Mouse (Mus musculus) hindbrain, embryonic 13.5 days (tissue): ENCODE measurements around the gene Gm11549. TPM values are rescaled to one million over a fixed set of nuclear protein-coding genes. Genes with fewer than 3 reads are reported as not detected.
A peak's percentile ranks its signal among the peaks of the same experiment; 100 is the strongest.

ENCODE experiments used
- ATAC-seq: fragments of 200-750 bp; cut with Nextera tagmentation; 2 replicates; pipeline ENCODE4 v1.8.0; 2017; ENCODE audit warnings: moderate TSS enrichment; ENCODE audit not compliant: low FRiP score
- H3K27ac ChIP-seq: fragments of 300-500 bp; sonication (generic); 2 replicates; pipeline ENCODE4 v1.5.1; 2015; ENCODE audit warnings: inconsistent platforms, mild to moderate bottlenecking, moderate library complexity
- H3K27me3 ChIP-seq: fragments of 300-500 bp; sonication (generic); 2 replicates; pipeline ENCODE4 v1.6.1; 2015; ENCODE audit warnings: mild to moderate bottlenecking, inconsistent platforms
- H3K36me3 ChIP-seq: fragments of 300-500 bp; sonication (generic); 2 replicates; pipeline ENCODE4 v1.6.1; 2015; ENCODE audit warnings: mild to moderate bottlenecking, inconsistent platforms
- H3K4me1 ChIP-seq: fragments of 300-500 bp; sonication (generic); replicated peaks from 2 replicates; pipeline ENCODE4 v1.6.1; 2015; ENCODE audit warnings: inconsistent platforms
- H3K4me2 ChIP-seq: fragments of 300-500 bp; sonication (generic); 2 replicates; pipeline ENCODE4 v1.6.1; 2015; ENCODE audit warnings: inconsistent platforms, mild to moderate bottlenecking, moderate library complexity
- H3K4me3 ChIP-seq: fragments of 300-500 bp; sonication (generic); 2 replicates; pipeline ENCODE4 v1.5.1; 2015; ENCODE audit warnings: mild to moderate bottlenecking, inconsistent platforms
- H3K9ac ChIP-seq: fragments of 300-500 bp; sonication (generic); 2 replicates; pipeline ENCODE4 v1.6.1; 2015; ENCODE audit warnings: mild to moderate bottlenecking, inconsistent platforms
- H3K9me3 ChIP-seq: fragments of 300-500 bp; sonication (generic); 2 replicates; pipeline ENCODE4 v1.6.1; 2016; ENCODE audit warnings: inconsistent platforms
- WGBS: fragments of 180-500 bp; shearing (Covaris S2); methylation state at CpG from one replicate; pipeline ENCODE4 v1.1.7; 2015; 5-methylcytosine and 5-hydroxymethylcytosine counted together
- polyA plus RNA-seq: library from polyadenylated mRNA; unstranded; fragments of >200 nt; fragmentation: Nextera tagmentation; extraction: Ambion mirVana; gene quantifications from 2 replicates; pipeline ENCODE4 v1.2.1, GENCODE M21; 2015

The Gm11549 gene
- polyA plus RNA-seq, 1 experiment from 2014 or later: 0.53 TPM

- ATAC-seq: no peak
- Histone ChIP-seq H3K36me3 (no peaks in the 10 kb centered on the region), H3K27me3 (no peaks in the 10 kb centered on the region), H3K4me3 (no peak overlapping the region), H3K4me2 (no peak overlapping the region), H3K27ac (no peak overlapping the region), H3K9ac (no peak overlapping the region), H3K4me1 (peaks cover 9% of the 10 kb centered on the region; the same call in 1 of the 2 replicates), H3K9me3 (no peaks in the 10 kb centered on the region)
- 91% methylated on average over 5 of the region's 5 CpGs for WGBS
These were observed 30.1 kb downstream of the Gm11549 start for GRCm38 (mm10) chr3:36491535-36491934.

- no peak overlapping the region for H3K9ac ChIP-seq
- H3K36me3 ChIP-seq: no peaks in the 10 kb centered on the region
- H3K4me3 ChIP-seq: no peak overlapping the region
- 100% methylated on average over 1 of the region's 1 CpGs for WGBS
- no peak overlapping the region for H3K27ac ChIP-seq
- H3K27me3 ChIP-seq: no peaks in the 10 kb centered on the region
- H3K4me1 ChIP-seq: peaks cover 8% of the 10 kb centered on the region; the same call in 1 of the 2 replicates
- no peak for ATAC-seq
- H3K9me3 ChIP-seq: no peaks in the 10 kb centered on the region
- no peak overlapping the region for H3K4me2 ChIP-seq
These were observed 32.1 kb downstream of the Gm11549 start for GRCm38 (mm10) chr3:36489590-36489910.

- no peak overlapping the region for H3K9ac ChIP-seq
- no peak overlapping the region for H3K4me2 ChIP-seq
- peaks cover 7% of the 10 kb centered on the region; the same call in 1 of the 2 replicates for H3K4me1 ChIP-seq
- no peaks in the 10 kb centered on the region for H3K27me3 ChIP-seq
- H3K9me3 ChIP-seq: no peaks in the 10 kb centered on the region
- H3K27ac ChIP-seq: no peak overlapping the region
- ATAC-seq: no peak
- no peak overlapping the region for H3K4me3 ChIP-seq
- 91% methylated on average over 6 of the region's 6 CpGs for WGBS
- no peaks in the 10 kb centered on the region for H3K36me3 ChIP-seq
These were observed 32.6 kb downstream of the Gm11549 start for GRCm38 (mm10) chr3:36488899-36489589.

- no peaks in the 10 kb centered on the region for H3K27me3 ChIP-seq
- H3K27ac ChIP-seq: no peak overlapping the region
- no peaks in the 10 kb centered on the region for H3K36me3 ChIP-seq
- H3K4me1 ChIP-seq: peaks cover under 1% of the 10 kb centered on the region; the same call in 1 of the 2 replicates
- no peaks in the 10 kb centered on the region for H3K9me3 ChIP-seq
- no peak overlapping the region for H3K4me2 ChIP-seq
- no peak overlapping the region for H3K9ac ChIP-seq
- 61% methylated on average over 1 of the region's 1 CpGs for WGBS
- ATAC-seq: no peak
- H3K4me3 ChIP-seq: no peak overlapping the region
These were observed 33.2 kb downstream of the Gm11549 start for GRCm38 (mm10) chr3:36488367-36488766.

GRCm38 (mm10) chr3:36486881-36487280 lies 34.7 kb downstream of the Gm11549 start:
- H3K9me3 ChIP-seq: no peaks in the 10 kb centered on the region
- H3K27me3 ChIP-seq: no peaks in the 10 kb centered on the region
- no peak overlapping the region for H3K27ac ChIP-seq
- H3K4me1 ChIP-seq: peaks cover 5% of the 10 kb centered on the region
- no peak overlapping the region for H3K4me2 ChIP-seq
- no peak for ATAC-seq
- 92% methylated on average over 6 of the region's 6 CpGs for WGBS
- no peak overlapping the region for H3K4me3 ChIP-seq
- no peak overlapping the region for H3K9ac ChIP-seq
- no peaks in the 10 kb centered on the region for H3K36me3 ChIP-seq

GRCm38 (mm10) chr3:36486176-36486575 lies 35.4 kb downstream of the Gm11549 start:
- H3K4me2 ChIP-seq: no peak overlapping the region
- no peaks in the 10 kb centered on the region for H3K27me3 ChIP-seq
- 63% methylated on average over 6 of the region's 6 CpGs for WGBS
- no peaks in the 10 kb centered on the region for H3K36me3 ChIP-seq
- no peak overlapping the region for H3K9ac ChIP-seq
- no peaks in the 10 kb centered on the region for H3K9me3 ChIP-seq
- ATAC-seq: no peak
- peaks cover 10% of the 10 kb centered on the region for H3K4me1 ChIP-seq
- no peak overlapping the region for H3K27ac ChIP-seq
- no peak overlapping the region for H3K4me3 ChIP-seq

GRCm38 (mm10) chr3:36484292-36484691 lies 37.3 kb downstream of the Gm11549 start:
- H3K4me3 ChIP-seq: no peak overlapping the region
- H3K9me3 ChIP-seq: no peaks in the 10 kb centered on the region
- no peak overlapping the region for H3K9ac ChIP-seq
- H3K4me1 ChIP-seq: peaks cover 10% of the 10 kb centered on the region
- no peak overlapping the region for H3K27ac ChIP-seq
- 94% methylated on average over 4 of the region's 4 CpGs for WGBS
- no peak for ATAC-seq
- H3K27me3 ChIP-seq: no peaks in the 10 kb centered on the region
- H3K36me3 ChIP-seq: no peaks in the 10 kb centered on the region
- H3K4me2 ChIP-seq: no peak overlapping the region

GRCm38 (mm10) chr3:36482940-36483339 lies 38.7 kb downstream of the Gm11549 start:
- WGBS: 50% methylated on average over 9 of the region's 9 CpGs
- Histone ChIP-seq H3K9me3 (no peaks in the 10 kb centered on the region), H3K27ac (no peak overlapping the region)

GRCm38 (mm10) chr3:36481776-36482193 lies 39.8 kb downstream of the Gm11549 start:
- H3K9ac ChIP-seq: no peak overlapping the region
- no peak overlapping the region for H3K4me3 ChIP-seq
- peaks cover 5% of the 10 kb centered on the region; the same call in 1 of the 2 replicates for H3K27me3 ChIP-seq
- 8% methylated on average over 11 of the region's 11 CpGs for WGBS
- peak; percentile 76 for ATAC-seq
- H3K9me3 ChIP-seq: no peaks in the 10 kb centered on the region
- no peaks in the 10 kb centered on the region for H3K36me3 ChIP-seq
- peaks cover 16% of the 10 kb centered on the region for H3K4me1 ChIP-seq
- 0 out of 2 replicates have a peak overlapping the region, but pooled peaks have one; percentile 17 for H3K4me2 ChIP-seq
- peak overlapping the region; percentile 80 for H3K27ac ChIP-seq

More at GRCm38 (mm10) chr3:36482940-36483339, 38.7 kb downstream of the Gm11549 start:
- no peak overlapping the region for H3K9ac ChIP-seq
- H3K27me3 ChIP-seq: no peaks in the 10 kb centered on the region
- no peaks in the 10 kb centered on the region for H3K36me3 ChIP-seq
- no peak overlapping the region for H3K4me2 ChIP-seq
- ATAC-seq: no peak
- peaks cover 13% of the 10 kb centered on the region for H3K4me1 ChIP-seq
- no peak overlapping the region for H3K4me3 ChIP-seq

- no peak for ATAC-seq
- WGBS: 85% methylated on average over 2 of the region's 2 CpGs
- no peak overlapping the region for H3K27ac ChIP-seq
- peaks cover 6% of the 10 kb centered on the region; the same call in 1 of the 2 replicates for H3K27me3 ChIP-seq
- H3K36me3 ChIP-seq: no peaks in the 10 kb centered on the region
- no peak overlapping the region for H3K4me2 ChIP-seq
- H3K4me1 ChIP-seq: peaks cover 24% of the 10 kb centered on the region
- no peaks in the 10 kb centered on the region for H3K9me3 ChIP-seq
- H3K4me3 ChIP-seq: no peak overlapping the region
- no peak overlapping the region for H3K9ac ChIP-seq
These were observed 41.1 kb downstream of the Gm11549 start for GRCm38 (mm10) chr3:36480486-36480885.

GRCm38 (mm10) chr3:36478776-36479175 lies 42.8 kb downstream of the Gm11549 start:
- H3K36me3 ChIP-seq: no peaks in the 10 kb centered on the region
- no peak overlapping the region for H3K9ac ChIP-seq
- ATAC-seq: no peak
- H3K4me2 ChIP-seq: no peak overlapping the region
- H3K4me1 ChIP-seq: peaks cover 30% of the 10 kb centered on the region
- no peaks in the 10 kb centered on the region for H3K9me3 ChIP-seq
- no peak overlapping the region for H3K4me3 ChIP-seq
- WGBS: 71% methylated on average over 8 of the region's 8 CpGs
- peaks cover 6% of the 10 kb centered on the region; the same call in 1 of the 2 replicates for H3K27me3 ChIP-seq
- no peak overlapping the region for H3K27ac ChIP-seq

- Histone ChIP-seq H3K4me1 (peaks cover 21% of the 10 kb centered on the region), H3K27me3 (peaks cover 6% of the 10 kb centered on the region; the same call in 1 of the 2 replicates), H3K36me3 (no peaks in the 10 kb centered on the region), H3K4me3 (peak overlapping the region; percentile 63), H3K27ac (0 out of 2 replicates have a peak overlapping the region, but pooled peaks have one; percentile 18), H3K9ac (peak overlapping the region; percentile 77), H3K4me2 (peak overlapping the region; percentile 97), H3K9me3 (no peaks in the 10 kb centered on the region)
- 38% methylated on average over 20 of the region's 20 CpGs for WGBS
- no peak for ATAC-seq
These were observed 45.1 kb downstream of the Gm11549 start for GRCm38 (mm10) chr3:36476261-36477155.
